Mouse (Mus musculus): Measurements from ENCODE around the gene Atrn.

DNA sequence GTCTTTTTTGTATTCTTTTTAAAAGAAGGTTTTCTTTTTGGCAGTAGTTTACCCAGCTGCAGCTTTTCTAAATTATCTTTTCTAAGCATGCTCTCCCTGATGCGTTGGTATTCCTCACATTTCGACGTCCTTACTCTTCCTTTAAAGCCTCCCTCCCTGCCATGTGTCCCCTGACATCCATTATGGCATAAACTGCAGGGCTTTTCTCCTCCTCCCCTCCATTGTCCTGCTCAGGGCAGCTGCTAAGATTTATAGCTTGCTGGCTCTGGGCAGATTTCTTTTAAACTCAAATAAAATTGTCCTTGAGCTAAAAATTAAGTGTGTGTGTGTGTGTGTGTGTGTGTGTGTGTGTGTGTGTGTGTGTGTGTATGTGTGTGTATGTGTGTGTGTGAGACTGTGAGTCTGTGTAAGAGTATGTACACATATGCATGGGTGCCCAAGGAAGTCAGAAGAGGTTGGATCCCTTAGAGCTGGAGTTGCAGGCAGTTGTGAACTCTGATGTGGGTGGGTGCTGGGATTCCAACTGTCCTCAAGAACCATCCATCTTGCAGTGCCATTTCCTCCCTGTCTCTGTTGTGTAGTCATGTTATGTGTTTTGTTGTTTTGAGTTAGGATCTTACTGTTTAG, 10.3 kb downstream of the Atrn start:
- no peak for TF ChIP-seq CTCF (IDR thresholded peaks at IDR 0.05; ENCODE audit: low read depth)
- TF ChIP-seq EP300 (optimal IDR thresholded peaks at IDR 0.05), result no peak
